Mouse (Mus musculus) testis, adult 2 months (tissue): Measurements from ENCODE around the gene Gm28230. TPM values are rescaled to one million over a fixed set of nuclear protein-coding genes. Genes with fewer than 3 reads are reported as not detected.

Experiments used
- H3K27ac ChIP-seq: fragments of 200-500 bp; 2 replicates; pipeline ENCODE4 v1.5.1; 2012; ENCODE audit warnings: low read depth, low read length; ENCODE audit not compliant: control insufficient read depth, insufficient read depth
- H3K27me3 ChIP-seq: fragments of 200-500 bp; 2 replicates; pipeline ENCODE4 v1.6.1; 2012; ENCODE audit warnings: mild to moderate bottlenecking, low read length, moderate library complexity; ENCODE audit not compliant: control insufficient read depth, insufficient read depth
- H3K36me3 ChIP-seq: fragments of 200-500 bp; 2 replicates; pipeline ENCODE4 v1.6.1; 2012; ENCODE audit warnings: mild to moderate bottlenecking, low read length; ENCODE audit not compliant: control insufficient read depth, insufficient read depth
- H3K4me1 ChIP-seq: fragments of 200-500 bp; 2 replicates; pipeline ENCODE4 v1.6.1; 2012; ENCODE audit warnings: low read length; ENCODE audit not compliant: control insufficient read depth, insufficient read depth
- H3K4me3 ChIP-seq: fragments of 200-500 bp; 2 replicates; pipeline ENCODE4 v1.5.1; 2012; ENCODE audit warnings: low read depth, mild to moderate bottlenecking, low read length, moderate library complexity, mixed read lengths; ENCODE audit not compliant: control insufficient read depth
- CTCF ChIP-seq: fragments of 200-500 bp; IDR thresholded peaks from 2 replicates; pipeline ENCODE4 v1.5.1; 2012; ENCODE audit warnings: low read depth, mild to moderate bottlenecking, inconsistent platforms, low read length, moderate library complexity; ENCODE audit not compliant: control insufficient read depth, insufficient read depth, insufficient replicate concordance
- POLR2A ChIP-seq: fragments of 200-500 bp; IDR thresholded peaks from 2 replicates; pipeline ENCODE4 v1.6.1; 2012; ENCODE audit warnings: low read depth, mild to moderate bottlenecking, inconsistent platforms, low read length, moderate library complexity; ENCODE audit not compliant: control insufficient read depth
- polyA plus RNA-seq: library from polyadenylated mRNA; depleted of rRNA; stranded (reverse); fragments of >200 nt; gene quantifications from 2 replicates; pipeline ENCODE4 v1.2.3, GENCODE M21; 2012

Gm28230 gene
- polyA plus RNA-seq, 1 experiment, result 0.46 TPM

- TF ChIP-seq POLR2A, result no peak
- no peak for TF ChIP-seq CTCF
- no peaks in the 10 kb centered on the region for H3K36me3 ChIP-seq
- H3K27ac ChIP-seq, result no peak overlapping the region
- H3K4me1 ChIP-seq, result peaks cover 4% of the 10 kb centered on the region; the same call in 1 of the 2 replicates
- H3K4me3 ChIP-seq, result no peak overlapping the region
- peaks cover 16% of the 10 kb centered on the region for H3K27me3 ChIP-seq
These were observed 38.6 kb upstream of the Gm28230 start for GRCm38 (mm10) chr2:74687698-74688555.

- Histone ChIP-seq H3K36me3 (no peaks in the 10 kb centered on the region), H3K27ac (no peak overlapping the region; the same call in 1 of the 2 replicates), H3K27me3 (peaks cover 17% of the 10 kb centered on the region), H3K4me3 (no peak overlapping the region), H3K4me1 (peaks cover 4% of the 10 kb centered on the region; the same call in 1 of the 2 replicates)
- TF ChIP-seq CTCF, result no peak
- no peak for TF ChIP-seq POLR2A
These were observed 37.5 kb upstream of the Gm28230 start for GRCm38 (mm10) chr2:74688795-74689573.

- no peak for TF ChIP-seq POLR2A
- TF ChIP-seq CTCF, result no peak
- no peak overlapping the region; the same call in none of the 2 replicates for H3K27ac ChIP-seq
- peaks cover 4% of the 10 kb centered on the region; the same call in 1 of the 2 replicates for H3K4me1 ChIP-seq
- H3K36me3 ChIP-seq, result no peaks in the 10 kb centered on the region
- H3K27me3 ChIP-seq, result peaks cover 17% of the 10 kb centered on the region
- H3K4me3 ChIP-seq, result no peak overlapping the region
These were observed 36.8 kb upstream of the Gm28230 start for GRCm38 (mm10) chr2:74689574-74690337.

GRCm38 (mm10) chr2:74690338-74690716, 36.2 kb upstream of the Gm28230 start:
- TF ChIP-seq CTCF, result no peak
- no peak for TF ChIP-seq POLR2A
- Histone ChIP-seq H3K4me3 (no peak overlapping the region), H3K4me1 (peaks cover 4% of the 10 kb centered on the region; the same call in 1 of the 2 replicates), H3K36me3 (no peaks in the 10 kb centered on the region), H3K27ac (no peak overlapping the region), H3K27me3 (peaks cover 15% of the 10 kb centered on the region)

GRCm38 (mm10) chr2:74691022-74691951, 35.2 kb upstream of the Gm28230 start, which contains the start of gene Hoxd10:
Gene Hoxd10 (plus strand): TSS chr2:74691924.
- peaks cover 15% of the 10 kb centered on the region for H3K27me3 ChIP-seq
- peaks cover 4% of the 10 kb centered on the region; the same call in 1 of the 2 replicates for H3K4me1 ChIP-seq
- no peaks in the 10 kb centered on the region for H3K36me3 ChIP-seq
- TF ChIP-seq CTCF (peak; percentile 18; the same call in 1 of the 2 replicates), POLR2A (0 out of 2 replicates have a peak, but pooled peaks have one; percentile 9)
- H3K27ac ChIP-seq, result peak within 1 kb of the TSS; percentile 78
- peak within 1 kb of the TSS; percentile 69 for H3K4me3 ChIP-seq

GRCm38 (mm10) chr2:74691995-74692807, 34.3 kb upstream of the Gm28230 start:
- Histone ChIP-seq H3K4me3 (peak overlapping the region; percentile 69), H3K36me3 (no peaks in the 10 kb centered on the region), H3K27ac (peak overlapping the region; percentile 78), H3K4me1 (peaks cover 7% of the 10 kb centered on the region; the same call in 1 of the 2 replicates), H3K27me3 (peaks cover 18% of the 10 kb centered on the region)
- TF ChIP-seq POLR2A (no peak), CTCF (no peak)
